Mouse (Mus musculus) E14TG2a.4 (cell line): ENCODE results near the gene Eva1c.

Source experiments
- CTCF ChIP-seq: conservative IDR thresholded peaks from 2 replicates; pipeline ENCODE4 v1.5.1; 2014; ENCODE audit warnings: low read length
- NANOG ChIP-seq: IDR thresholded peaks from 2 replicates; pipeline ENCODE4 v1.6.1; 2014; ENCODE audit warnings: borderline replicate concordance, low read length, mixed read lengths
- POU5F1 ChIP-seq: IDR thresholded peaks from 2 replicates; pipeline ENCODE4 v1.6.1; 2014; ENCODE audit warnings: low read length, borderline replicate concordance

DNA sequence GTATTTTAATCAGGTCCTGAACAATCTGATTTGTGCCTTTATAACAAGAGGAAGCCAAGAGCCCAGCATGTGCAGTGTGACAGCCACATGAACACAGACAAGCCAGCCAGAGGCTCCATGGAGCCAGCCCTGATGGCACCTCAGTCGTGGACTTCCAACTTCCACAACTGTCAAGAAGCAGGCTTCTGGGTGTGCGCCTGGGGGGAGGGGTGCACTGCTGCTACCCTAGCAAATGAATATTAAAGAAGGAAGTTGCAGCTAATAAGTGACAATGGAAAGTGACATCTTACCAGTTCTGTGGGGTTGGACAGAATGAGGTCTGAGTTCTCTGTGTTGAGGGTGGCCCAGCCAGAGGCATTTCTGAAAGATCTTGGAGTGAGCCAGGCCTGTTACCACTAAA, 58.8 kb downstream of the Eva1c start:
- TF ChIP-seq CTCF = no peak
- TF ChIP-seq NANOG = no peak
- no peak for TF ChIP-seq POU5F1
